Mouse (Mus musculus) forebrain, embryonic 13.5 days (tissue): ENCODE data around the gene Tha1. TPM values are rescaled to one million over a fixed set of nuclear protein-coding genes. Genes with fewer than 3 reads are reported as not detected.

Source experiments
- ATAC-seq: fragments of 200-750 bp; cut with Nextera tagmentation; 2 replicates; pipeline ENCODE4 v1.8.0; 2017
- H3K27ac ChIP-seq: fragments of 300-500 bp; sonication (generic); 2 replicates; pipeline ENCODE4 v1.5.1; 2015; ENCODE audit warnings: inconsistent platforms, mild to moderate bottlenecking, moderate library complexity
- H3K27me3 ChIP-seq: fragments of 300-500 bp; sonication (generic); 2 replicates; pipeline ENCODE4 v1.6.1; 2015; ENCODE audit warnings: mild to moderate bottlenecking, inconsistent platforms
- H3K36me3 ChIP-seq: fragments of 300-500 bp; sonication (generic); 2 replicates; pipeline ENCODE4 v1.6.1; 2015; ENCODE audit warnings: mild to moderate bottlenecking, inconsistent platforms; ENCODE audit not compliant: poor library complexity, severe bottlenecking
- H3K4me1 ChIP-seq: fragments of 300-500 bp; sonication (generic); 2 replicates; pipeline ENCODE4 v1.6.1; 2015; ENCODE audit warnings: inconsistent platforms
- H3K4me2 ChIP-seq: fragments of 300-500 bp; sonication (generic); 2 replicates; pipeline ENCODE4 v1.6.1; 2015; ENCODE audit warnings: inconsistent platforms, mild to moderate bottlenecking, moderate library complexity
- H3K4me3 ChIP-seq: fragments of 300-500 bp; sonication (generic); 2 replicates; pipeline ENCODE4 v1.5.1; 2015; ENCODE audit warnings: mild to moderate bottlenecking, inconsistent platforms
- H3K9ac ChIP-seq: fragments of 300-500 bp; sonication (generic); 2 replicates; pipeline ENCODE4 v1.6.1; 2015; ENCODE audit warnings: mild to moderate bottlenecking, inconsistent platforms
- H3K9me3 ChIP-seq: fragments of 300-500 bp; sonication (generic); replicated peaks from 2 replicates; pipeline ENCODE4 v1.6.1; 2016; ENCODE audit warnings: inconsistent platforms
- WGBS: fragments of 180-500 bp; shearing (Covaris S2); methylation state at CpG from one replicate; pipeline ENCODE4 v1.1.7; 2015; 5-methylcytosine and 5-hydroxymethylcytosine counted together
- polyA plus RNA-seq: library from polyadenylated mRNA; unstranded; fragments of >200 nt; fragmentation: Nextera tagmentation; extraction: Ambion mirVana; gene quantifications from 2 replicates; pipeline ENCODE4 v1.2.1, GENCODE M21; 2015

Gene Tha1
- polyA plus RNA-seq, 1 experiment from 2014 or later: 2.3 TPM

DNA sequence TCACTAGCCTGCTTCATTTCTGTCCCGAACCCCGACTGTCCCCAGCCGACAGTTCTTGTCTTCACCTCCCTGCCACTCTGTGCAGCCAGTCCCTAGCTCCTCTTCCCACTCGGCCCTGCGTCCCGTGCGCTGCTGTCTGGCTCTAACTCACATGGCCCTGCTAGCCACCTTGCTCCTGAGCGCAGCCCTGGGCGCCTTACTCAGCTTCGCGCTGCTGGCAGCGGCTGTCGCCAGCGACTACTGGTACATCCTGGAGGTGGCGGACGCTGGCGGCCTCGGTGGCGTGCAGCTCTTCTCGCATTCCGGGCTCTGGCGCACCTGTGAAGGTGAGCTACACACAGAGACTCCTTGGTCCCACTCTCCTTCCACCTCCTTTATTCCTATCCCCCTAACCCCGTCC lies 12.7 kb downstream of the Tha1 start, which contains the start of gene Tmem235:
TSS of gene Tmem235 (plus strand) at position 152 of the 400 bp plus-strand sequence.
- H3K4me3 ChIP-seq: no peak within 1 kb of the TSS
- no peak for ATAC-seq
- peaks cover 49% of the 10 kb centered on the region for H3K27me3 ChIP-seq
- peaks cover 21% of the 10 kb centered on the region for H3K36me3 ChIP-seq
- H3K27ac ChIP-seq: no peak within 1 kb of the TSS
- peak within 1 kb of the TSS; percentile 18 for H3K9ac ChIP-seq
- peaks cover 9% of the 10 kb centered on the region for H3K4me1 ChIP-seq
- 5% methylated on average over 23 of the region's 23 CpGs for WGBS
- H3K4me2 ChIP-seq: peak within 1 kb of the TSS; percentile 13; the same call in 1 of the 2 replicates
- H3K9me3 ChIP-seq: no peaks in the 10 kb centered on the region

DNA sequence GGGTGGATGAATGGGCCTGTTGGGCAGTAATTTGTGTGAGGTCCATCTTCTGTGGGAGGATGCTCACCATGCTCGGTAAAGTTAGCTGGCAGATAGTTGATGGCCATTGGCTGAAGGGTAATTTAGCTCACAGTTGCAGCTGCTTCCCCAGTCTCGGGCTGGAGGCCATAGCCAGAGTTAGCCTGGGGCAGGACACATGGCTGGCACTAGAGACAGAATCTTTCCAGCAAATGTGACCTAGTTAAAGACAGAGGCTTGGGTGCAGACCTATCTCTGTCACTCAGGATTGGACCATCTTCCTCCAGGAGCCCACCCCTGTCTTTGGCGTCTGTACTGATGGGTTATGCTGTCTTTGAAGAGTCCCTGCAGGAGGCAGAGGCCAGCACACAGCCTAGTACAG lies 14.9 kb downstream of the Tha1 start:
- H3K4me3 ChIP-seq: no peak overlapping the region
- peaks cover 39% of the 10 kb centered on the region for H3K27me3 ChIP-seq
- no peak overlapping the region for H3K27ac ChIP-seq
- no peaks in the 10 kb centered on the region for H3K9me3 ChIP-seq
- no peak overlapping the region for H3K9ac ChIP-seq
- no peak overlapping the region for H3K4me2 ChIP-seq
- H3K36me3 ChIP-seq: peaks cover 40% of the 10 kb centered on the region
- no peak for ATAC-seq
- peaks cover 7% of the 10 kb centered on the region for H3K4me1 ChIP-seq
- WGBS: 66% methylated on average over 3 of the region's 3 CpGs

DNA sequence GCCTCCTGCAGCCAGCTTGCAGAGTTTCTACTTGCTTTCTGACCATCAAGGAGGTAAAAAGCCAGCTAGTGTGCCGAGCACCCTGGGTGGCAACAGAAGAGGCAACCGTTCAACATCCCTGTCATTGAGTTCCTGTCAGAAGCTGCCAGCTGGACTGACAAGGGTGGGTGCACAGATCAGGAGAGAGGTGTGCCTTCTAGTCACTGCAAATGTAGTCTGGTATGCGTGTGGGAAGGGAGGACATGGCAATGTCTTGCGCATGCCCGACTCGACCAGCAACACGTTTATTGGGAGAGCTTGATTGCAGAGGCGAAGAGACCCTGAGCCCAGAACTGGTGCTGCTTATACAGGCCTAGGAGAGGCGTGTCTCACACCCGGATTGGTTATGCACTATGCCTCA lies 15.8 kb downstream of the Tha1 start:
- no peak for ATAC-seq
- Histone ChIP-seq H3K9ac (no peak overlapping the region), H3K9me3 (no peaks in the 10 kb centered on the region), H3K36me3 (peaks cover 49% of the 10 kb centered on the region), H3K27ac (no peak overlapping the region), H3K4me3 (no peak overlapping the region), H3K4me1 (peaks cover 7% of the 10 kb centered on the region; the same call in 1 of the 2 replicates), H3K27me3 (peaks cover 39% of the 10 kb centered on the region), H3K4me2 (no peak overlapping the region)
- WGBS: 91% methylated on average over 10 of the region's 10 CpGs

DNA sequence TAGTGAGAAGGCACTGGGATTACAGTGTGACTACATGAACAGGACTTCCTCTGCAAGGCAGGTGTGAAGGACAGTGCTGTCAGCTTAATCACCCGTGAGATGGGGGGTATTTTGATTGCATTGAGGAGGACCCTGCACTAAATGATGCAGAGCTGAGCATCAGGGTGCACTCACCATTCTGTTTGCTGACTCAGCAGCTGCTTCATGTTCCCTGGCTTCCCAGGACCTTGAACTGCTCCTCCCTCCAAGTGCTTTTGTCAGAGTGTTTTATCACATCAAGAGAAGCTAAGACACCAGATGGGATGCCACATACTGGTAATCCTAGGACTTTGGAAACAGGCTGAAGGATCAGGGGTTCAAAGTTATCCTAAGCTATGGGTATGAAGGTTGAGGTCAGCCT lies 17.3 kb downstream of the Tha1 start:
- no peak for ATAC-seq
- Histone ChIP-seq H3K27ac (no peak overlapping the region), H3K4me3 (no peak overlapping the region), H3K4me1 (peaks cover 10% of the 10 kb centered on the region; the same call in 1 of the 2 replicates), H3K9ac (no peak overlapping the region; the same call in 1 of the 2 replicates), H3K9me3 (no peaks in the 10 kb centered on the region), H3K27me3 (peaks cover 25% of the 10 kb centered on the region), H3K36me3 (peaks cover 56% of the 10 kb centered on the region), H3K4me2 (no peak overlapping the region)
- WGBS: 83% methylated on average over 1 of the region's 1 CpGs

DNA sequence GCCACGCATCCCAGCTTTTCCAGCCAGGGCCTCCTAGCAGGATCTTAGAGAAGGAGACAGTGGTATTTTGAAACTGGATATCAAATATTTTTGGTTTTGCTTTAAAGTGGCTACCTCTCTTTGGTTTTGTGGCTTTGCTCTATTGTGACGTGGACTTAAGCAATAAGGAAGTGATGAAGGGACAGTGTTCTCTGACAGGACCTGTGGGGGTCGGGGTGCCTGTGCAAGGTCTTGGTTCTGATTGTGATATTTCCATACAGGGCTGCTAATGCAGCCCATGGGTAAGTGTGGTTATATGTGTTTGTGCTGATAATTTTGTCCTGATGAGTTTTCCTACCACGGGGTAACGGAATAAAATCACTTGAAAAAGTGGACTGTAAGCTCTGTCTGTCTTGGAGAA lies 17.9 kb downstream of the Tha1 start:
- Histone ChIP-seq H3K9me3 (no peaks in the 10 kb centered on the region), H3K36me3 (peaks cover 58% of the 10 kb centered on the region), H3K4me2 (no peak overlapping the region), H3K4me3 (no peak overlapping the region), H3K27me3 (peaks cover 19% of the 10 kb centered on the region), H3K9ac (no peak overlapping the region), H3K4me1 (peaks cover 12% of the 10 kb centered on the region), H3K27ac (no peak overlapping the region)
- 95% methylated on average over 5 of the region's 5 CpGs for WGBS
- ATAC-seq: no peak

DNA sequence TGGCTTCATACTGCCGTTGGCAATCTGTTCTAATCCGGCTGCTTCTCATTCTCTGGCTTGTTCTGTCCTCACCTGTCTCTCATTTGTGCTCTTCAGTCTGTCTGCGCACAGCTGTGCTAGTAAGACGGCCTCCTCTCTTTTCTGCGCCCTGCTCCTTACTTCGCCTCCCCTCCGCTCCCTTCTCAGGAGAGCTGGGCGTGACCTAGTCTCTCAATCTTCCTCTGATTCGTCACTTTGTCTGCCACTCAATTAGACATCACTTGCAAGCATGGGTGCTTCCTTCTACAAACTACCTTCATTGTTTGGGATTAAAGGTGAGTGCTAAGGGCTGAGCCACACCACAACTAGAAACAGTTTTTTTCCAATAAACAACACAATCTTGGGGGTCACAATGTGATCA lies 19.0 kb downstream of the Tha1 start:
- Histone ChIP-seq H3K27ac (no peak overlapping the region), H3K4me2 (no peak overlapping the region), H3K4me3 (no peak overlapping the region), H3K9ac (no peak overlapping the region), H3K9me3 (no peaks in the 10 kb centered on the region), H3K27me3 (peaks cover 7% of the 10 kb centered on the region; the same call in 1 of the 2 replicates), H3K36me3 (peaks cover 58% of the 10 kb centered on the region), H3K4me1 (peaks cover 20% of the 10 kb centered on the region)
- no peak for ATAC-seq
- 91% methylated on average over 9 of the region's 9 CpGs for WGBS

DNA sequence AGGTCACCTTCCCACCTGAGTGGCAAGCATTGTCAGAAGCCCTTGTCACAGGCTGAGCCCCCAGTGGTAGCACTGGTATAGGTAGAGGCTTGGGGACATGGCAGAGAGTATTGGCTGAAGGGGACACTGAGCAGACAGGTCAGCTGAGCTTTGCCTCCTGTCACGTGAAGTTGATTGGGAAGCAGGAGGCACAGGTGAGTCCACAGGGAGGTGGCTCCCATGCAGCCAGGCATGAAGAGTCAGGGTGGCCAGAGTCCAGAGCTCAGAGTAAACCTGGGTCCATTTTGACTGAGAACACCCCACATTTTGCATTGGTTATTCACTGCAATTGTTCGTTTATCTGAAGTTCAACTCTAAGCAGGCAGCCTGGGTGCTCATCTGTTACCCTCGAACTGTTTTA lies 20.4 kb downstream of the Tha1 start:
- Histone ChIP-seq H3K36me3 (peaks cover 58% of the 10 kb centered on the region), H3K4me1 (peaks cover 28% of the 10 kb centered on the region), H3K9ac (no peak overlapping the region), H3K27ac (no peak overlapping the region), H3K9me3 (no peaks in the 10 kb centered on the region), H3K4me2 (no peak overlapping the region), H3K27me3 (no peaks in the 10 kb centered on the region), H3K4me3 (no peak overlapping the region)
- no peak for ATAC-seq
- WGBS: 89% methylated on average over 3 of the region's 3 CpGs

DNA sequence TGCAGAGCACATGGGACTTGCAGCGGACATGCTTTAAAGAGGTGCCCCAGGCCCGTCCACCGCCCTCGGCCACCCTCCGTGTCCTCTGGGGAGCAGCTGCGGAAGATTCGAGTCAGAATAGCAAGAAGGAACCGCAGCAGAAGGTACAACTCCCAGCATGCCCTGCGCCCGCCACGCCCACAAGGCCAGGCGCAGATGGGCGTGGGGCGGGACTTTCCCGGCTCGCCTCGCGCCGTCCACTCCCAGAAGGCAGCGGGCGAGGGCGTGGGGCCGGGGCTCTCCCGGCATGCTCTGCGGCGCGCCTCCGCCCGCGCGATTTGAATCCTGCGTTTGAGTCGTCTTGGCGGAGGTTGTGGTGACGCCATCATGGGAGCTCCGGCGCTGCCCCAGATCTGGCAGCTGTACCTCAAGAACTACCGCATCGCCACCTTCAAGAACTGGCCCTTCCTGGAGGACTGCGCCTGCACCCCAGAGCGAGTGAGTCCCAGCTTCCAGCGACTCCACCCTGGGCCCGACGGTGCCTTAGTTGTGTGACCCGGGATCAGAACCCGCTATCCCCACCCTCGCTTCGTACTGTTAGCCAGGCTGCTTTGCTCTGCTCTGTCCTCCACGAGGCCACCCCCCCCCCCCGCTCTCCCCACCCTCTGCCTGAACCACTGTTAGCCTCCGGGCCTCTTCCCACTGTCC lies 24.2 kb downstream of the Tha1 start, which contains the start of gene Birc5:
TSS of gene Birc5 (plus strand) at position 267 of the 687 bp plus-strand sequence.
- H3K36me3 ChIP-seq: peaks cover 26% of the 10 kb centered on the region
- peak; percentile 96 for ATAC-seq
- 0% methylated on average over 51 of the region's 51 CpGs for WGBS
- H3K9me3 ChIP-seq: no peaks in the 10 kb centered on the region
- peak within 1 kb of the TSS; percentile 80 for H3K9ac ChIP-seq
- peak within 1 kb of the TSS; percentile 77 for H3K4me2 ChIP-seq
- no peaks in the 10 kb centered on the region for H3K27me3 ChIP-seq
- peaks cover 31% of the 10 kb centered on the region for H3K4me1 ChIP-seq
- H3K27ac ChIP-seq: peak within 1 kb of the TSS; percentile 97
- peak within 1 kb of the TSS; percentile 54 for H3K4me3 ChIP-seq

DNA sequence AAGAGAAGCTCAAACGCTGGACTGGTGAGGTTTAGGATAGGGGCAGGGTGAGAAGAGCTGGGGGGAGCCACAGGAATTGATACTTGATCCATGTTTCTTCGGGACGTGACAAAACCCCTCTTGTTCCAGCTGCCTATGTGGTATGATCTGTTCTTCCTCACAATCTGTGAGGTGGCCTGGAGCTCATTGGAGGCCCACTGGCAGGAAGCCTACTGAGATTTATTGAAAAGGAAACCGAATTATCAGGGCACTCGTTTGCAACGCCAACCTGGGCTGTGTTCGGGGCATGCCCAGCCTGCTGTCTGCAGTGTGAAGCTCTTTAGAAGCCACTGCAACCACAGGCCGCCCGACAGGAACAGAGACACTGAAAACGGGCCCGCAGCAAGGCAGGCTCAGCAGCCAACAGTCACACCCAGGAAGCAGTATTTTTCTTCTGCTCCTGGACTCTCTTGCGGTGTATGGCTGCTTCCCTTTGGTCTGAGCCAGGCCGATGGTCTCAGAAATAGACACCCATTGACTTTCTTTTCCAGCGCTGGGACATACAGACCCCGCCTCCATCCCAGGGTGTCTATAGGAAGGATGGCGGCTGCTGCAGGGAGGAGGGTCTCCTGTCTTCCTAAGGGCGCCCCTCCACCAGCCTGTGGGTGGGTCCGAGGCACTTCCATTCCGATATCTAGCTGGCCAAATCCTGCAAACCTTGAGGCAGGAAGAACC lies 24.9 kb downstream of the Tha1 start:
- ATAC-seq: peak; percentile 89
- Histone ChIP-seq H3K9ac (peak overlapping the region; percentile 80), H3K4me2 (peak overlapping the region; percentile 77), H3K4me1 (peaks cover 31% of the 10 kb centered on the region), H3K4me3 (peak overlapping the region; percentile 54), H3K9me3 (no peaks in the 10 kb centered on the region), H3K36me3 (peaks cover 19% of the 10 kb centered on the region), H3K27ac (peak overlapping the region; percentile 97), H3K27me3 (no peaks in the 10 kb centered on the region)
- WGBS: 9% methylated on average over 19 of the region's 19 CpGs

DNA sequence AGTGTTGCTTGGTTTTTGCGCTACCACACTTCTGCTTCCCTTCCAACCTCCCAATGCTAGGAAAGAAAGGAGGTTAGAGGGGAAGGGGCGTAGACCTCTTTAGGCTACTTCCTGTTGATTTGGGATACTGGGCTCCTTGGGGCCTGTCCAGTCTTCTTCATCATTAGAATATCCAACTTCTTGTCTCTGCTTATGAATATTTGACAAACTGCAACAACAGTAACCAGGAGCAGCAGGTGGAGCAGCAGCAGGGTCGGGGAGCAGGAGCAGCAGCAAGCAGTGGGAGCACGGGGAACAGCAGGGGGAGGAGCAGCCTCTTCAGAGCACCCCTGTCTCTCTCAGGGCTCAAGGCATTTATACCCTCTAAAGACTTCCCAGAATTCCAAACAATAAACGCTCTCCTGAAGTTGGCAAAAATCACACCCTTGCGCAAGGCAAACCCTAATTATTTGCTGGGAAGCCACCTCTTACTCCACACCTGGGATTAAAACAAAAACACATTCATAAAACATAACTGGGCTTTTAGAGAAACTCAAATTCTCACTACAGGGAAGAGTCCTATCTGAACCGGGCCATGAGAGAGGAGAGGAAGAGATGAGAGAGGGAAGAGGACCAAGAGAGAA lies 25.6 kb downstream of the Tha1 start:
- peak overlapping the region; percentile 77 for H3K4me2 ChIP-seq
- no peaks in the 10 kb centered on the region for H3K9me3 ChIP-seq
- no peaks in the 10 kb centered on the region for H3K27me3 ChIP-seq
- H3K36me3 ChIP-seq: peaks cover 12% of the 10 kb centered on the region
- peak overlapping the region; percentile 80 for H3K9ac ChIP-seq
- ATAC-seq: no peak
- H3K4me1 ChIP-seq: peaks cover 31% of the 10 kb centered on the region
- H3K4me3 ChIP-seq: no peak overlapping the region; the same call in 1 of the 2 replicates
- H3K27ac ChIP-seq: peak overlapping the region; percentile 97
- 81% methylated on average over 7 of the region's 7 CpGs for WGBS

DNA sequence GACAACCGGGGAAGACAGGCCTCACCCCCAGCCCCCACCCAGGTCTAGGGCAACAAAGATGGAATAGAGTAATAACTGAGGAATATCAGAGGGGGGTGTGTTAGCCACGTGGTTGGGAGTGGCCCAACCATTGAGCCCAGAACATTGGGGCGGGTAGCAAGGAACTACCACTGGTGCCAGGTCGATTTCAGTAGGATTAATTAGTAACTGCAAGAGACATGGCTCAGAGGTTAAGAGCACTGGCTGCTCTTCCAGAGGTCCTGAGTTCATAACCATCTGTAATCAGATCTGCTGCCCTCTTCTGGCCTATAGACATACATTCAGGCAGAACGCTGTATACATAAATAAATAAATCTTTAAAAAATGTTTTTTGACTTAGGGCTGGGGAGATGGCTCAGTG lies 26.6 kb downstream of the Tha1 start:
- ATAC-seq: no peak
- 53% methylated on average over 5 of the region's 5 CpGs for WGBS

DNA sequence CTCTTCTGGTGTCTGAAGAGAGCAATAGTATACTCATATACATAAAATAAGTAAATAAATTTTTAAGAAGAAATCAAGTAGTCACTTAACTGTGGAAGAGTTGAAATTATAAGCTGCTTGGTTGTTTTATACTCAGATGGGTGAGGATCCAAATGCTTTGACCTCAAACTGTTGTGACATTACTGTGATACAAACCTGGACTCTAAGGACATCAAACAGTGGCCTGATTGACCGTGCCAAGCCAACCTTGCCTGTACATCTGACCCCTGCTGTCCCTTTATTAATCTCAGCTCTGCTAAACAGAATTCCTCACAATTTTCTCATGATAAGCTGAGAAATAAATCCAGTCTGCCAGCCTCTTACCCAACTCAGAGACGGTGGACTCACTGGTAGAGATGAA lies 27.6 kb downstream of the Tha1 start:
- WGBS: 74% methylated on average over 2 of the region's 2 CpGs
- no peaks in the 10 kb centered on the region for H3K9me3 ChIP-seq
- no peak for ATAC-seq

More for the DNA sequence above, 26.6 kb downstream of the Tha1 start:
- Histone ChIP-seq H3K27ac (no peak overlapping the region), H3K4me3 (no peak overlapping the region), H3K27me3 (no peaks in the 10 kb centered on the region), H3K9ac (no peak overlapping the region), H3K4me2 (no peak overlapping the region), H3K36me3 (peaks cover 6% of the 10 kb centered on the region; the same call in 1 of the 2 replicates), H3K4me1 (peaks cover 31% of the 10 kb centered on the region), H3K9me3 (no peaks in the 10 kb centered on the region)

More for the DNA sequence above, 27.6 kb downstream of the Tha1 start:
- Histone ChIP-seq H3K27me3 (no peaks in the 10 kb centered on the region), H3K4me2 (no peak overlapping the region), H3K36me3 (no peaks in the 10 kb centered on the region), H3K9ac (no peak overlapping the region), H3K27ac (no peak overlapping the region), H3K4me1 (peaks cover 25% of the 10 kb centered on the region), H3K4me3 (no peak overlapping the region)
